Mouse (Mus musculus) hematopoietic multipotent progenitor cell, adult 10-12 weeks (in vitro differentiated cells): ENCODE measurements around the gene Lpcat1. TPM values are rescaled to one million over a fixed set of nuclear protein-coding genes. Genes with fewer than 3 reads are reported as not detected.

Experiments
- polyA plus RNA-seq: library from polyadenylated mRNA; stranded (reverse); fragments of >175 nt; gene quantifications from 2 replicates; pipeline ENCODE4 v1.2.3, GENCODE M21; 2012; ENCODE audit warnings: low replicate concordance

The Lpcat1 gene
- 32.3 and 49.1 TPM in 2 replicates for polyA plus RNA-seq

GRCm38 (mm10) chr13:73467034-73467420, at the start of gene Lpcat1:
Gene Lpcat1, plus strand, starts transcription at chr13:73467197.

GRCm38 (mm10) chr13:73536403-73536821, 69.4 kb downstream of the Lpcat1 start, which contains the start of gene Slc6a3:
Gene Slc6a3, plus strand, starts transcription at chr13:73536747.

Other genes with a start within 250 kb of the Lpcat1 start
- gene Irx4, start 206.7 kb upstream of the Lpcat1 start, polyA plus RNA-seq: 0.04 and 0.27 TPM in 2 replicates
- 46.7 and 47.0 TPM in 2 replicates for gene Mrpl36, start 138.7 kb upstream of the Lpcat1 start, polyA plus RNA-seq
- 69.9 and 134 TPM in 2 replicates for gene Ndufs6, start 138.7 kb upstream of the Lpcat1 start, polyA plus RNA-seq
- gene Slc6a3, start 69.5 kb downstream of the Lpcat1 start, polyA plus RNA-seq: not detected in 2 replicates
- gene Clptm1l, start 136.8 kb downstream of the Lpcat1 start, polyA plus RNA-seq: 19.3 and 77.1 TPM in 2 replicates
- gene Tert, start 159.7 kb downstream of the Lpcat1 start, polyA plus RNA-seq: 0.85 and 2.5 TPM in 2 replicates
- gene Slc6a18, start 210.8 kb downstream of the Lpcat1 start, polyA plus RNA-seq: not detected in 2 replicates
- gene Slc6a19, start 237.7 kb downstream of the Lpcat1 start, polyA plus RNA-seq: not detected in 2 replicates